Mouse (Mus musculus): ENCODE results near the gene Aebp1. TPM values are rescaled to one million over a fixed set of nuclear protein-coding genes. Genes with fewer than 3 reads are reported as not detected.
"Not testable (repeated sequence)": the region's sequence is repeated elsewhere in the genome, so short reads cannot be mapped to it uniquely, and the experiment has no call there.

The Aebp1 gene
- polyA plus RNA-seq, 1 experiment from 2014 or later = 19.0 TPM

GRCm38 (mm10) chr11:5879905-5880304 lies 18.2 kb downstream of the Aebp1 start:
- 50% methylated on average over 5 of the region's 5 CpGs for WGBS
- H3K9ac ChIP-seq = no peak overlapping the region
- H3K27ac ChIP-seq = no peak overlapping the region

GRCm38 (mm10) chr11:5882518-5882917 lies 20.8 kb downstream of the Aebp1 start:
- peaks cover 11% of the 10 kb centered on the region for H3K4me1 ChIP-seq
- H3K4me3 ChIP-seq = no peak overlapping the region
- no peak overlapping the region for H3K27ac ChIP-seq
- no peaks in the 10 kb centered on the region for H3K27me3 ChIP-seq (replicated peaks)
- H3K4me2 ChIP-seq (replicated peaks) = no peak overlapping the region
- 82% methylated on average over 8 of the region's 8 CpGs for WGBS
- no peaks in the 10 kb centered on the region for H3K36me3 ChIP-seq
- no peak for ATAC-seq (ENCODE audit: low FRiP score, low read depth)
- H3K9me3 ChIP-seq = no peaks in the 10 kb centered on the region
- no peak overlapping the region for H3K9ac ChIP-seq

More at GRCm38 (mm10) chr11:5879905-5880304, 18.2 kb downstream of the Aebp1 start:
- Histone ChIP-seq H3K27me3 (replicated peaks) (no peaks in the 10 kb centered on the region), H3K4me2 (replicated peaks) (no peak overlapping the region), H3K4me3 (no peak overlapping the region), H3K4me1 (peaks cover 10% of the 10 kb centered on the region), H3K36me3 (peaks cover 10% of the 10 kb centered on the region), H3K9me3 (no peaks in the 10 kb centered on the region)
- no peak for ATAC-seq (ENCODE audit: low FRiP score, low read depth)

- no peak for ATAC-seq (ENCODE audit: low FRiP score, low read depth)
Measured at GRCm38 (mm10) chr11:5886187-5886586, 24.4 kb downstream of the Aebp1 start.

GRCm38 (mm10) chr11:5887250-5887649 lies 25.5 kb downstream of the Aebp1 start:
- Histone ChIP-seq H3K9me3 (no peaks in the 10 kb centered on the region), H3K36me3 (no peaks in the 10 kb centered on the region), H3K4me2 (replicated peaks) (0 out of 2 replicates have a peak overlapping the region, but pooled peaks have one; percentile 2), H3K4me1 (peaks cover 16% of the 10 kb centered on the region), H3K27ac (no peak overlapping the region), H3K27me3 (replicated peaks) (no peaks in the 10 kb centered on the region), H3K9ac (0 out of 2 replicates have a peak overlapping the region, but pooled peaks have one; percentile 17), H3K4me3 (no peak overlapping the region)
- 23% methylated on average over 5 of the region's 5 CpGs for WGBS
- peak; percentile 26; the same call in 1 of the 2 replicates for ATAC-seq (ENCODE audit: low FRiP score, low read depth)

More at GRCm38 (mm10) chr11:5886187-5886586, 24.4 kb downstream of the Aebp1 start:
- H3K4me2 ChIP-seq (replicated peaks) = no peak overlapping the region
- H3K36me3 ChIP-seq = no peaks in the 10 kb centered on the region
- H3K27me3 ChIP-seq (replicated peaks) = no peaks in the 10 kb centered on the region
- H3K4me3 ChIP-seq = no peak overlapping the region
- H3K27ac ChIP-seq = no peak overlapping the region
- no peaks in the 10 kb centered on the region for H3K9me3 ChIP-seq
- H3K9ac ChIP-seq = no peak overlapping the region
- 24% methylated on average over 9 of the region's 9 CpGs for WGBS
- peaks cover 11% of the 10 kb centered on the region for H3K4me1 ChIP-seq

GRCm38 (mm10) chr11:5888563-5888962 lies 26.8 kb downstream of the Aebp1 start:
- not testable (repeated sequence) for H3K9me3 ChIP-seq; H3K27ac ChIP-seq; ATAC-seq (ENCODE audit: low FRiP score, low read depth); H3K36me3 ChIP-seq; H3K9ac ChIP-seq; H3K27me3 ChIP-seq (replicated peaks); H3K4me2 ChIP-seq (replicated peaks); H3K4me3 ChIP-seq
- peaks cover 21% of the 10 kb centered on the region for H3K4me1 ChIP-seq
- WGBS = 69% methylated on average over 5 of the region's 5 CpGs

- Histone ChIP-seq H3K9me3 (no peaks in the 10 kb centered on the region), H3K9ac (no peak overlapping the region), H3K27ac (0 out of 2 replicates have a peak overlapping the region, but pooled peaks have one; percentile 16), H3K4me3 (no peak overlapping the region), H3K4me1 (peaks cover 18% of the 10 kb centered on the region), H3K27me3 (replicated peaks) (no peaks in the 10 kb centered on the region), H3K4me2 (replicated peaks) (no peak overlapping the region), H3K36me3 (no peaks in the 10 kb centered on the region)
- no peak; the same call in 1 of the 2 replicates for ATAC-seq (ENCODE audit: low FRiP score, low read depth)
- 60% methylated on average over 8 of the region's 8 CpGs for WGBS
Measured at GRCm38 (mm10) chr11:5892151-5892591, 30.4 kb downstream of the Aebp1 start.

- Histone ChIP-seq H3K36me3 (no peaks in the 10 kb centered on the region), H3K4me3 (no peak overlapping the region), H3K9ac (no peak overlapping the region), H3K4me2 (replicated peaks) (no peak overlapping the region), H3K9me3 (no peaks in the 10 kb centered on the region), H3K27ac (no peak overlapping the region), H3K27me3 (replicated peaks) (no peaks in the 10 kb centered on the region), H3K4me1 (peaks cover 19% of the 10 kb centered on the region)
- no peak for ATAC-seq (ENCODE audit: low FRiP score, low read depth)
- 50% methylated on average over 4 of the region's 4 CpGs for WGBS
Measured at GRCm38 (mm10) chr11:5892810-5893368, 31.1 kb downstream of the Aebp1 start.

- no peak overlapping the region for H3K27ac ChIP-seq
- H3K4me1 ChIP-seq = peaks cover 22% of the 10 kb centered on the region
- no peak overlapping the region for H3K4me3 ChIP-seq
- H3K9me3 ChIP-seq = no peaks in the 10 kb centered on the region
- peaks cover under 1% of the 10 kb centered on the region; the same call in 1 of the 2 replicates for H3K27me3 ChIP-seq (replicated peaks)
- no peak for ATAC-seq (ENCODE audit: low FRiP score, low read depth)
- no peak overlapping the region for H3K9ac ChIP-seq
- no peak overlapping the region for H3K4me2 ChIP-seq (replicated peaks)
- WGBS = 56% methylated on average over 6 of the region's 6 CpGs
- H3K36me3 ChIP-seq = no peaks in the 10 kb centered on the region
Measured at GRCm38 (mm10) chr11:5893807-5894206, 32.1 kb downstream of the Aebp1 start.

GRCm38 (mm10) chr11:5897230-5897629 lies 35.5 kb downstream of the Aebp1 start:
- WGBS = 19% methylated on average over 16 of the region's 16 CpGs
- Histone ChIP-seq H3K9me3 (no peaks in the 10 kb centered on the region), H3K4me1 (peaks cover 31% of the 10 kb centered on the region), H3K36me3 (no peaks in the 10 kb centered on the region), H3K27ac (no peak overlapping the region), H3K4me3 (no peak overlapping the region), H3K9ac (no peak overlapping the region), H3K27me3 (replicated peaks) (peaks cover 4% of the 10 kb centered on the region; the same call in 1 of the 2 replicates), H3K4me2 (replicated peaks) (no peak overlapping the region)
- no peak for ATAC-seq (ENCODE audit: low FRiP score, low read depth)

GRCm38 (mm10) chr11:5897839-5898238 lies 36.1 kb downstream of the Aebp1 start:
- H3K36me3 ChIP-seq = no peaks in the 10 kb centered on the region
- H3K9ac ChIP-seq = no peak overlapping the region
- H3K27ac ChIP-seq = no peak overlapping the region
- 0 out of 2 replicates have a peak overlapping the region, but pooled peaks have one; percentile 3 for H3K4me2 ChIP-seq (replicated peaks)
- H3K27me3 ChIP-seq (replicated peaks) = peaks cover 4% of the 10 kb centered on the region; the same call in 1 of the 2 replicates
- H3K9me3 ChIP-seq = no peaks in the 10 kb centered on the region
- H3K4me1 ChIP-seq = peaks cover 33% of the 10 kb centered on the region
- ATAC-seq (ENCODE audit: low FRiP score, low read depth) = no peak
- WGBS = 12% methylated on average over 10 of the region's 10 CpGs
- H3K4me3 ChIP-seq = no peak overlapping the region

GRCm38 (mm10) chr11:5898531-5898930 lies 36.8 kb downstream of the Aebp1 start, which contains the start of gene Myl7:
Gene Myl7 (minus strand): TSS chr11:5898782.
- WGBS = 69% methylated on average over 5 of the region's 5 CpGs
- Histone ChIP-seq H3K27ac (no peak within 1 kb of the TSS), H3K4me1 (peaks cover 34% of the 10 kb centered on the region)

GRCm38 (mm10) chr11:5899286-5899685 lies 37.5 kb downstream of the Aebp1 start:
- Histone ChIP-seq H3K9me3 (no peaks in the 10 kb centered on the region), H3K27ac (no peak overlapping the region), H3K4me3 (no peak overlapping the region), H3K27me3 (replicated peaks) (peaks cover 4% of the 10 kb centered on the region; the same call in 1 of the 2 replicates), H3K36me3 (no peaks in the 10 kb centered on the region), H3K9ac (no peak overlapping the region), H3K4me1 (peaks cover 34% of the 10 kb centered on the region), H3K4me2 (replicated peaks) (no peak overlapping the region)
- no peak for ATAC-seq (ENCODE audit: low FRiP score, low read depth)
- WGBS = 94% methylated on average over 10 of the region's 10 CpGs

More at GRCm38 (mm10) chr11:5898531-5898930, 36.8 kb downstream of the Aebp1 start, which contains the start of gene Myl7:
- peaks cover 4% of the 10 kb centered on the region; the same call in 1 of the 2 replicates for H3K27me3 ChIP-seq (replicated peaks)
- H3K4me2 ChIP-seq (replicated peaks) = 0 out of 2 replicates have a peak within 1 kb of the TSS, but pooled peaks have one; percentile 3
- no peak within 1 kb of the TSS for H3K9ac ChIP-seq
- no peaks in the 10 kb centered on the region for H3K36me3 ChIP-seq
- no peak for ATAC-seq (ENCODE audit: low FRiP score, low read depth)
- H3K9me3 ChIP-seq = no peaks in the 10 kb centered on the region
- H3K4me3 ChIP-seq = no peak within 1 kb of the TSS
